Mouse (Mus musculus): Measurements from ENCODE around the gene Rasal3. TPM values are rescaled to one million over a fixed set of nuclear protein-coding genes. Genes with fewer than 3 reads are reported as not detected.

The Rasal3 gene
- total RNA-seq, 2 experiments from 2014 or later, result 16.3 to 17.5 TPM

DNA sequence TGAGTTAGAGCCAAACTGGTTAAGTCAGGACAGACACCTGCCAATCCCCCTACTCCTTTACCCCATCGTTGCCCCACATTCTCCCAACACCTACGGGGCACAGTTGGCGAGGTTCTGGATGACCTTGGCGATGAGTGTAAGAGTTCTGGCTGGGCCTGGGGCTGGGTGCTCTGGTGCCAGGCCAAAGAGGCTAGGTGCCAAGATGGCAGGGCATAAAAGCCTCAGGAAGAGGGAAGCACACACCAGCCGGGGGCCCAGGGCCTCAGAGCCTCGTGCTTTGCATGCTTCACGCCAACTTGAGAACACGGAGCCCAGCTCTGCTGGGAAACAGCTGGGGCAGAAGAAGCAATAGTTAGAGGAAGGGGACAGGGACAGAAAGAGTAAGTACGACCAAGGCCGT, 9.4 kb downstream of the Rasal3 start:
- ATAC-seq (replicated peaks; ENCODE audit: low FRiP score, poor library complexity, severe bottlenecking), result no peak

DNA sequence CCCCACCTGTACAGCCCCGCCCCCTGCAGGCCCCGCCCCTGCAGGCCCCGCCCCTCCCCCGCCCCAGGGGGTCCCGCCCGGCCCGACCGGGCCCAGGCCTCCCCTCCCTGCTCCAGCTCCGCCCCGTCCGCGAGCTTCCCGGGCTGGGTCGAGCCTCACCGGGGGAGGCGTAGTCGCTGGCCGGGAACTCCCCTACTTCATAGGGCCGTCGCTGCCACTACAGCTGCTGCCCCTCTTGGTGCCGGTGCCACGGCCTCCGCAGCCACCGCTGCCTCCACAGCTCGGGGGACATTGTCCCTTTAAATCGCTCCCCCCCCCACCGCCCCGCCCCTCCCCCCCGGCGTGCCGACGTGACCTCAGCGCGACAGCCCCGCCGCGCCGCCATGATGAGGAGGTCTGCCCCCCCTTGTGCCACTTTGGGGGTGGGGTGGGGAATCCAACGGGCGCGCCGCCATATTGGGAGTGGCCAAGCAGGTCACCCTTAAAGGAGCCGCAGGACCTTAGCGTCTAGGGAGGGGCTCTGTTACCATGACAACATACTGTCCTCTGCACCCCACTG, 14.2 kb downstream of the Rasal3 start, which contains the start of gene Wiz:
Wiz (minus strand) TSS at position 339 of the 559 bp plus-strand sequence.
- ATAC-seq (replicated peaks; ENCODE audit: low FRiP score, poor library complexity, severe bottlenecking), result peak; percentile 73

DNA sequence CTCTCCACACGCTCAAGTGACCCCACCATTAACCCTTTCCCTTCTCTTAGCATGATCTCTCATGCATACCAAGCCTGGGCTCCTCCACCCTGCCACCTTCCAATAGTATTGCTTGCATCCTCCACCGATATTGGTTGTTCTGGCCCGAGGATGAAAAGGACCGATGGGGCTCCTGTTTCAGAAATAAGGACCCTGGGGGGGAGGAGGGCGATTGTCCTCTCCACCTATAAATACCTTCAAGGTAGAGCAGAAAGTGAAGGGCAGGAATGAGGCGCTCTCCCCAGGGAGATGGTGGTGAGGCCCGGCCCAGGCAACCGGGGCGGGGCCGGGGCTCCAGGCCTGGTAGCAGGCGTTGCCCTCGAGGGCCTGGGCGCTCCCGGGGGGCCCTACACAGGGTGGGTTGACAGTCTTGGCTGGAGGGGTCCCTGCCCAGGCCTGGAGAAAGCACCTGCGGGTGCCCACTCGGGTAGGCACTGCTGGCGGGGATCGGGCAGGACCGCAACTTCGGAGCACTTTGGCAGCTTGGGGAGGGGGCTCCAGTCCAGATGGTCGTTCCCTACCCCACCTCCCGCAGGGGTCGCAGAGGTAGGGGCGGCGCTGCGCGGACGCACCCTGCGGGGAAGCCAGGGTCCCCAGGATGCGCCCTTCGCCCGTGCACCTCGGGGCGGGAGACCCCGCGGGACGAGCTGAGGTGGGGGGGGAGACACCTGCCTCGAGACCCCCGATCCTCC, 14.8 kb downstream of the Rasal3 start:
- ATAC-seq (replicated peaks; ENCODE audit: low FRiP score, poor library complexity, severe bottlenecking), result 0 out of 2 replicates have a peak, but pooled peaks have one; percentile 35

DNA sequence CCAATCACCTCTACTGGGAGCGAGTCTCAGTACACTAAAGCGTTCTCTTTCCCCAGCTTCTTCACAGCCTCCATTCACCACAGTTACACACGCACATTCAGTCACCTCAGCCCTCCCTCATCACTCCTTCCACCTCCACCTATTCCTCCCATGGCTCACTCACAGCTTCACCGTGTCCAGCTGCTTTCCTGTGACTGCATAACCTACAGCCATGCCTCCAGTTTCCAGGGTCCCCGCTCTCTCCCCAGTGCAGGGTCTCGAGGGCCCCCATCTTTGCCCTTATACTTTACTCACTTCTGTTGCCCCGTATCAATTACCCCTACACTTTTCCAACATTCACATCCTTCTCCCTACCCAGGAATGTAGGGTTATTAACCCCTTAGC, 15.4 kb downstream of the Rasal3 start:
- no peak for ATAC-seq (replicated peaks; ENCODE audit: low FRiP score, poor library complexity, severe bottlenecking)

DNA sequence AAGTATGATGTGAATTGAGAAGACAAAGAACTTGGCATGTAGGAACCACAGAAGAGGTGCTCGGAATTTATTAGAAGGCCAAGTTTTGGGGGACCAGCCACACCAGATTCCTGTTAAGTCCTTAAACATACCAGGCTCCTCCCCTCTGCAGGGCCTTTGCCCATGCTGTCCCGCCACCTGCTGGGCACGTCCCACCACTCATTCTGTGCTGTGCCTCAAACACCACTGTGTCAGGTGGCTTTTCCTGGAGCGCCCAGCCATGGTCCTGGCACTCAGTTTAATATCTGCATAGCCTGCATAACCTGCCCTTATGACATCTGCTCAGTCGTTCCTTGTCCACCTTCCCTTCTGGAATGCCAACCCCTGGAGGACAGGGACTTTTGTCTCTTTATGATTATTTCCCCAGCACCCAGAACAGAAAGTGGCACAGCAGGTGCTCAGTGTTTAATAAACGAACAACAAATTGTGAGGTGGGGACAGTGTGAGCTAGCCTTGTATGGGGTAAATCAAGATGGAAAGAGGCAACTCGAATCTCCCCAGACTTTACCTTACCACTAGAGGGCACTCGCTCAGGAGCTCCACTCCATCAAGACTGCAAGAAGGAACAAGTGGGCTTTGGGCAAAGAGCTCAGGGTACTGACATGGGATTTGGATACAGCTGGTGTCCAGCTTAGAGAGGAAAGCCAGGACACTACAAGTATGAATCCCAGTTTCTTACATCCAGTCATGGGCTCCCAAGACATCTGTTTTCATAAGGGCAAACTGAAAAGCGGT, 16.5 kb downstream of the Rasal3 start:
- 0 out of 2 replicates have a peak, but pooled peaks have one; percentile 26 for ATAC-seq (replicated peaks; ENCODE audit: low FRiP score, poor library complexity, severe bottlenecking)

DNA sequence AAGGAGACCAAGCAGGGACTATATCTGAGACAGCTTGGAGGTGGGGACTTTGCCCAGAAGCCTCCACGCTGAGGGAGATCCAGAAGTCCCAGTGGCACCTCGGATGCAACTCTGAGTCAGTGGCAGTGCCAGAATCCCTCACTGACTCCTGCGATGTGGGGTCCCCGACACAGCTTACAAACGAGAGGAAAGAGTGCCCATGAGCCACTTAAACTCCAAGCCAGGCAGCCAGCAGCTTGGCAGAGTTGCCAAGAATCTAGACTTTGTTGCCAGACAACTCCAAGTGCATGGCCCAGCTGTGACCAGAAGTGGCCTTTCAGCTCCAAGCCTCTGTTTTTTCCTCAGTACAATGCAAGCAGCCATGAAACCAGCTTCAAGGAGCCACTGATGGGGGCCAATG, 19.7 kb downstream of the Rasal3 start:
- ATAC-seq (replicated peaks; ENCODE audit: low FRiP score, poor library complexity, severe bottlenecking), result no peak

DNA sequence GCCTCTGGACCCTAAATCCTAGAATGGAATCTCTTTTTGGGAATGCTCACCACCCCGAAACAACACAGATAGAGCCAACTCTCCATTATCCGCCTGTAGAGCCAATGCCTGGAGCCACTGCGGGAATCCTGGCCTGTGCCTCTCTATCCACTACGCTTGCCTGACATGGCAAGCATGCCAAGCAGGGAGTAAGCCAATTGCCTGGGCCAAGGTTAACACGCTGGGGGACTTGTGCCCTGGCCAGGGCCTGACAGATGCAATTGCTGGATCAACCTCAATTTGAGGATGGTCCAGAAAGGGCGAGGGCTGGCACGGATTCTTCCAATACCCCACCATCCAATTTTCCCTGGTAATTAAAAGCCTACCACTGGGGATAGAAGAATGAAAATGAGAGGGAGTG, 20.8 kb downstream of the Rasal3 start:
- no peak for ATAC-seq (replicated peaks; ENCODE audit: low FRiP score, poor library complexity, severe bottlenecking)

DNA sequence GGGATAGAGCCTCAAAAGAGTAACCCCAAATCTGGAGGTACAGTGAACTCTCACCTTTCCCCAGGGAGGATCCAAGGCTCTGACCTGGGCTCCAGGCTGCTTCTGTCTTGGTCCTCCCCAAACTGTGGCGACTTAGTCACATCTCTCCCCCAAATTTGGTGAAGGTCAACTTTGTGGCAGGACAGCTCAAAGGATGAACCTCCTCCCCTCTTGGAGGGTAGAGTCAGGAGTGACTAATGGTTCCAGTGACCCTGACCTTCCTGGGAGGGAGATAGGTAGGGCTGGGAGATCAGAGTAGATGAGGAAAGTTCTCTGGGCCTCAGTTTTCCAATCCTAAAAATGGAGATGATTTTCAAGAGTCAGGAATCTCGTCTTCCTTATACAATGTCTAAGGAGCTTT, 24.6 kb downstream of the Rasal3 start:
- no peak for ATAC-seq (replicated peaks; ENCODE audit: low FRiP score, poor library complexity, severe bottlenecking)

DNA sequence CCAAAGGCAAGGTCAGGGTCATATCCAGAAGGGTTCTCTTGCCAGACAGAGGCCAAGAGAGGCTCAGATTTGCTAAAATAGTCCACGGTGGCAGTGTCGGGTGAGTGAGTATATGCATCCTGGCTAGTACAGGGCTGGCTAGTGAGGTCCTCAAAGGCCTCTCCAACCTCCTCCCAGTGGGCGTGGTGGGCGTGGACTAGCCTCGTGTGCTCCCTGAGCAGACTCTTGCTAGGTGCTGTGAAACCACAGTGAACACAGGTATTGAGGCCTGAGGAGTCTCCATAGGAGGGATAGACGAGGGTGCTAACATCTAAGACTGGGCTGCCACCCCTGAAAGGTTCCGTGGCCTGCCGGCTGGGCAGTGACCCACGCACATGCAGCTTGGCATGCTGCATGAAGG, 26.2 kb downstream of the Rasal3 start:
- ATAC-seq (replicated peaks; ENCODE audit: low FRiP score, poor library complexity, severe bottlenecking), result peak; percentile 88

DNA sequence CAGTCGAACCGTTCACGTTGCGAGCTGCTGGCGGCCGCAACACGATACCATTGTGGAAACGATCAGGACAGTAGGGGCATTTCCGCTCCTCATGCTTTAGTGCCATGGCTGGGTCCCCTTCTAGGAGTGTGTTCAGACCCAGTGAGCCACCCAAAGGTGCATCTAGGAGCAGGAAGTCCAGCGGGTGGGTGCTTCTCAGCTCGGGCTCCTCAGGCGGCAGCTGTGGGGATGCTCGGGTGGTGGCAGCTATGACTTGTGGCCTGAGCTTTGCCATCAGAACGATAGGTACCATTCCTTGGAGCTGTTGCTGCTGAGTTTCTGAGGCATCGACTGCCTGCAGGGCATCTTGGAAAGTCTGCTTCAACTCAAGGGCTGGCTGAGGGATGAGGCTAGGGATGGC, 26.9 kb downstream of the Rasal3 start:
- no peak for ATAC-seq (replicated peaks; ENCODE audit: low FRiP score, poor library complexity, severe bottlenecking)

DNA sequence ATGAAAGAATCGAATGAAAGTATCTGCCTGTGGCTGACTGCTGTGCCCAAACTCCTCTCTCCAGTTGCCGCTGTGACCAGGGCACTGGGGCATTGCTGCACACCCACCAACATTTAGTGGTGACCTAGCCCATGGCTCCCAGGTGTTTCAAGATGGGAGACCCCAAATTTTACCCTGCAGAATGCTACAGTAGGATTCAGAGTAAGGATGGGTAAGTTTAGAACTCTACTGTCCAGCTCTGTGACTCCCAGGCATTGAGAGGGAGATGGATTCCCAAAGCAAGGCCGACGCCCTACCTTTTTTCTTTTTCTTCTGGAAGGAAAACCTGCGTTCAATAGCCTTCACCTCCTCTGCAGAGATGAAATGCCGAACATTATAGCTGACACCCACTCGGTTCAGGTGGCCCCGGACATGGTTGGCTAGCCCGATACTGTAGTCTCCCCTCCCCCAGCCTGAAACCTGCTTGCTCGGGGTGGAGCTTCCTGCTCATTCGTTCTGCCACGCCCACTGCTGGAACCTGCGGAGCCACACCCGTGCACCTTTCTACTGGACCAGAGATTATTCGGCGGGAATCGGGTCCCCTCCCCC, 34.3 kb downstream of the Rasal3 start:
- peak; percentile 46 for ATAC-seq (replicated peaks; ENCODE audit: low FRiP score, poor library complexity, severe bottlenecking)

DNA sequence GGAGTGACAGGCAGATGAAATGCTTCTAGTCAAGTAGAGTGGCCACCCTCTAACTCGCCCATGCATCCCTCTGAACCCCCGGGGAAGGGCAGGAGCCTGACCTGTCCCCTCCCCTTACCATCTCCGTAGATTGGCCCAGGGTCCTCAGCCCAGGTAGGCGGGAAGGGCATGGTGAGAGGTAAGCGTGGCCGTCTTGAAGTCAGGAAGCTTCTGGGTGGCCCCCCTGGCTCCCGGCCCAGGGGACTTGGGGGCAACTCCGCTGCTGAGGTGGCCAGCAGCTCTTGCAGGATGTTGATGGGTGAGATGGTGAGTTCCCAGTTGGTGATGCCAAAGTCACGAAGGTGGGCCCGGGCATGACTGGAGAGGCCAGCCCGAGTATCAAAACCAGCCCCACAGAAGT, 35.7 kb downstream of the Rasal3 start:
- no peak for ATAC-seq (replicated peaks; ENCODE audit: low FRiP score, poor library complexity, severe bottlenecking)

DNA sequence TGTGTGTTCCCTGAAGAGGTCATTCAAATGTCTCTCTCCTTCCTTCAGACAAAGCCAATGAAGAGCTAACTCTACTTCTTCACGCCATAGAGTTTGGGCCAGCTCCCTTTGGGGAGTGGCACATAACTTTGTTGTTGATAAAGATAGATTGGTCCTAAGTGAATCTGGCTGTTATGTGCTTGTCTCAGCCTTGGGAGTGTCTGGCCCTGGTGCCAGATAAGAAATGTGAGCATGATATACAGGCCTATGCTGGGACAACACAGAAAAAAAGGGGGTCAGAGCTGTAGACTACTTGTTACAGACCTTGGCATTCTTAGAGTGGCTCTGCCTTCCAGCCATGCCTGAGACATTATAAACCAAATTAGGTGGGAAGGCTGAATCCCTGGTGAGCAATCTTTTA, 38.1 kb downstream of the Rasal3 start:
- ATAC-seq (replicated peaks; ENCODE audit: low FRiP score, poor library complexity, severe bottlenecking), result peak; percentile 43; the same call in 1 of the 2 replicates

DNA sequence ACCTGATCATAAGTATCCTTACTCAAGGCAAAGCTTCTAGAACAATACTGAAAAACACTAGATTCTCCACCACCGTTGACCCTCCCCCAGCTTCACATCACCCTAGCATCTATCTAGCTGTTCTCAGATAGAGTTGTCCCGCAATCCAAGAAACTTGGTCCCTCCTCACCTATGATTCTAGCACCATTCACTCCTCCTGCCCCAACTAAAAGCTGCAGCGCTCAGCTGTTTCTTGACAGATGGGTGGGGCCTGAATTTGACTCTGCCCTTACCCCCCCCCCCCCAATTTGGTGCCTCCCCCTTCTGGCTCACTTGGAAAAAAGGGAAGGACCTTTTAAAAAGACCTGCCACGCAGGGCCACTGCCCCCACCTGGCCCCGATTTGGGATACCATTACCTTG, 38.5 kb downstream of the Rasal3 start:
- ATAC-seq (replicated peaks; ENCODE audit: low FRiP score, poor library complexity, severe bottlenecking), result no peak

DNA sequence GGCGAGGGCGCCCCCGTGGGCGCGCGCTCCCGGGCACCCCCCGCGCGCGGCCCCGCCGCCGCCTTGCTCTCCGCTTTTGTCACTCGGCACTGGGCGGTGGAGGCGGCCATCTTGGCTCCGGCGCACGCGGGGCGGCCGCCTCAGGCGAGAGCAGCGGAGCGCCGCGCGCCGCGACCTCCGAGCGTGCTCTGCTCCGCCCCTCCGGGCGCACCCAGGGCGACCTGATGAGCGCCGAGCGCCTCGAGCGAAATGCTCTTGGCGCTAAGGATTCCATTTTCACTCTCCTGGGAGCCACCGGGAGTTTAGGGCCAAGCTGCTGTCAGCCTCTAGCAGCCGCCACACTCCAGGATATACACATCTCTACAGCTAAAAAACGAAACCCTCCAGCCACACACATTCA, 39.1 kb downstream of the Rasal3 start:
- peak; percentile 88 for ATAC-seq (replicated peaks; ENCODE audit: low FRiP score, poor library complexity, severe bottlenecking)

DNA sequence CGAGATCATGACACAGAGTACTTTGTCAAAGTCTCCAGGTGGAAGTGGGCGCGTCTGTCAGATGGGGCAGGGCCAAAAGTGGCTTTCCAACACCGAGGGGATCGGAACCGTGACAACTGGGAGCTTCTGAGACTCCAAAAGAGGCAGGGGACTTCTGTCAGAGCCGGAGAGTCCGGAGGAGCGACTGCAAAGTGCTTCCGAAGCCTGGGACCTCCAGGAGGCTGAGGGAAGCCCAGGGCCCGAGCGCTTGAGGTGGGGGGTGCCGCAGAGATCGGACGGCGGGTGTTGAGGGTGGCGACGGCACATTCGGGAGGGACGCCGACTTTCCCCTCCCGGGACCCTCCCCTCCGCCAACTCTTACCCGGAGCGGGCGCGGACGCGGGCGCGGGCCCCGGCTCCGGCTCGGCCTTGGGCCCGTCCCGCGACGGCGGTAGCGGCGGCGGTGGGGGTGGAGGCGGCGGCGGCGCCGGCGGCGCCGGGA, 39.5 kb downstream of the Rasal3 start:
- ATAC-seq (replicated peaks; ENCODE audit: low FRiP score, poor library complexity, severe bottlenecking), result no peak

DNA sequence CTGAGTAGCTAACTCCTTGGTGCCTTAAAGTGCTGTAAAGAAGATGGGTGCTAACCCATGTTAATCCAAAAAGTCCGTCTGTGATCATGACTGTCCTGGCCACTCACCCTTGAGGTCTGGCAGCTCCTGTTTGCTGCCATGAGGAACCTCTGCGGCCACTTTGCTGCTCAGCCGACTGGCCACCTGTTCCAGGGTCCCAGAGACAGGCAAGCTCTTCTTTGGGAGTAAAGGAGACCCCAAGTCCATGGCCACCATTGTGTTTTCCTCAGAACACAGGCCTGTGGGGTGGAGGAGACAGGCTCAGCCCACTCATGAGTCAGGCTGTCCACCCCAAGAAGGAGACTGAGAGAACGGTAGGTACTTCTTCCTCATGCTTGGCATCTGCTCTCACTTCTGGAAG, 40.7 kb downstream of the Rasal3 start:
- ATAC-seq (replicated peaks; ENCODE audit: low FRiP score, poor library complexity, severe bottlenecking), result no peak

DNA sequence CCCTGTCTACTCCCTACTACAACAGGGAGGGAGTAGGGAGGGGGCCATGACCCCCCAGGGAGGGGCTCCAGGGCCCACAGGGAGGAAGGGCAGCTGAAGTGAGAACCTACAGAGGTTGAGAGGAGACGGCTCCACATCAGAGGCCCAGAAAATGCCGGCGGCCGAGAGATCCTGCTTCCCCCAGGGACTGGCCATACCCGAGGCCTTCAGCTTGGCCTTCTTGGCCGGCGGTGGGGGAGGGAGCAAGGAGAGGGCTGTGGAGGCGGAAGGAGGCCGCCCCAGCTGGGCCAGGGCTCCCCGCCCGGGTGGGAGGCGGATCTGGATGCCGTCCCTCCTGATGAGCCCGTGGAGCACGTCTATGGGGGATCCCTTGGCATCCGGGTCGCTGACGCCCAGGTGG, 43.5 kb downstream of the Rasal3 start:
- ATAC-seq (replicated peaks; ENCODE audit: low FRiP score, poor library complexity, severe bottlenecking), result no peak

DNA sequence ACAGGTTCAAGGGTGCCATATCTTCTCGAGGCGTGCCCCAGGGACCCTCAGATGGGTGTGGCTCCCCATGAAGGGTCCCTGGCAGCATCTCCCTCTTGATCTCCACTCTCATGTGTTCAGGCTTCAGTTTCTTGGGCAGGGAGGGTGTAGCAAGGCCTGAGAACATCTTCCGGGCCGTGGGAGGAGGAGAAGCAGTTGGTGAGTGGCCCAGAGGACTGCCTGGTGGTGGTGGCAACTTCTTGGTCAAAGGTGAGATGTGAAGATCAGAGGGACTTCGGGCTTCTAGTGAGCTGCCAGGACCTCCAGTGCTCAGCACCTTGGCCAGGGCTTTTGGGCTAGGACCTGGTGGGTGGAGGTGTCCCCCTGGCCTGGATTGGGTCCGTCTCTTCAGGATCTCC, 44.4 kb downstream of the Rasal3 start:
- ATAC-seq (replicated peaks; ENCODE audit: low FRiP score, poor library complexity, severe bottlenecking), result no peak

DNA sequence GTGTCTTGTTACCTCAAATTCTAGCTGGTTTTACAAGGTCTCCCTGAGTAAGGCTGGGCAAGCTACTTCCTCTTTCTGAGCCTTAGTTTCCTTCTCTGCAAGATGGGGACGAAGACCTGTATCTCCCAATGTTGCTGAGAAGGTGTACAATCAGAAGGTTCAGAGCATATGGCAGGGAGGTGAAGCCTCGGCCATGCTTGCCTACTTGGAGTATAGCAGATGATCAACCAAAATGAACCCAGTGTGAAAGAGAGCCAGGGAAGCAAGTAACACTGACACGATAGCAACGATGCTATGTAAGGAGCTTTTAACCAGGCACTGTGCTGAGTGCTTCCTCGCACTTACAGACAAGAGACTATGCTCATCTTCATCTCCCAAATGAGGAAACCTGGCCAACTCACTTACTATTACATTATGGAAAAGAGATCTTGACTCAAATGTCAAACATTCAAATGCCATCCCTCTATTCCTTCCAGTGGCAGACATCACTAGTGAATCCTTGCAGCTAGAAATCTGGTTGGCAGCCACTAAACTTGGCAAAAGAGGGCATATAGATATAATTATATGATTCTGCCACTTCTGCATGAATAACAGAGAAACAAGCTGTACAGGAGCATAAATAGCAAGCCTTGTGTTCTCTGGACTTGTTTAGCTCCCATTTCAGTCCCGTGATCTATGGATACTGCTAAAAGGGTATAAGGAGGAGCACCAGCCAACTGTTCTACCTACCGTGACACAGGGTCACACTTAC, 45.0 kb downstream of the Rasal3 start:
- ATAC-seq (replicated peaks; ENCODE audit: low FRiP score, poor library complexity, severe bottlenecking), result no peak

All from erythroid progenitor cell, adult 5-6 weeks (primary cell).